Mouse (Mus musculus): ENCODE measurements around the gene C4bp. TPM values are rescaled to one million over a fixed set of nuclear protein-coding genes. Genes with fewer than 3 reads are reported as not detected.
"Not testable (repeated sequence)": the region's sequence is repeated elsewhere in the genome, so short reads cannot be mapped to it uniquely, and the experiment has no call there.

C4bp gene
- not detected for total RNA-seq (2021)
- long read RNA-seq, experiment 1 = 0 reads
- long read RNA-seq, experiment 2 = 0 reads

DNA sequence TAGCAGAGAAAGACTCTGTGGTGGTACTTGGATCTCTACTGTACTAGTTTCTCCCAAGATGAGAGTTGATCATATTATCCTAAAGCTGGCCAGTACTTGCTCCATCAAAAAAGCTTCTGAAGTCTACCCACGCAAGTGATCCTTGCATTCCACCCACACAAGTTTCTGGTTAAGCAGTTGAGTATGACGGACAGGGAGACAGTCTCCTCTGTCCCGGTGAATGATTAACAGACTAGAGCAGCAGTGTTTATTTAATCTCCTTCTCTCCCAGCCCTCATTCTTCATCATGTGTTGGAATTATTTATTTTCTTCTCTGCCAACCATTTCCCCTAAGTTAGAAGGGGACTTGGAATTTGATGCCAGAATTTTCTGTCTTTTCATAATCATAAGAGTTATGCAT, at the start of gene C4bp:
C4bp (minus strand) TSS at position 179 of the 400 bp plus-strand sequence.
- no peak for DNase-seq
- intact Hi-C loops (cut with DNase I) = no loop called here

GRCm38 (mm10) chr1:130710283-130711080, 49.0 kb upstream of the C4bp start:
- intact Hi-C loops (cut with DNase I) = no loop called here
- no peak for DNase-seq

- DNase-seq = no peak
- intact Hi-C loops (cut with DNase I) = no loop called here
Observed at GRCm38 (mm10) chr1:130703613-130704012, 42.2 kb upstream of the C4bp start.

- intact Hi-C loops (cut with DNase I) = no loop called here
- no peak for DNase-seq
Observed at GRCm38 (mm10) chr1:130701976-130702375, 40.5 kb upstream of the C4bp start.

DNA sequence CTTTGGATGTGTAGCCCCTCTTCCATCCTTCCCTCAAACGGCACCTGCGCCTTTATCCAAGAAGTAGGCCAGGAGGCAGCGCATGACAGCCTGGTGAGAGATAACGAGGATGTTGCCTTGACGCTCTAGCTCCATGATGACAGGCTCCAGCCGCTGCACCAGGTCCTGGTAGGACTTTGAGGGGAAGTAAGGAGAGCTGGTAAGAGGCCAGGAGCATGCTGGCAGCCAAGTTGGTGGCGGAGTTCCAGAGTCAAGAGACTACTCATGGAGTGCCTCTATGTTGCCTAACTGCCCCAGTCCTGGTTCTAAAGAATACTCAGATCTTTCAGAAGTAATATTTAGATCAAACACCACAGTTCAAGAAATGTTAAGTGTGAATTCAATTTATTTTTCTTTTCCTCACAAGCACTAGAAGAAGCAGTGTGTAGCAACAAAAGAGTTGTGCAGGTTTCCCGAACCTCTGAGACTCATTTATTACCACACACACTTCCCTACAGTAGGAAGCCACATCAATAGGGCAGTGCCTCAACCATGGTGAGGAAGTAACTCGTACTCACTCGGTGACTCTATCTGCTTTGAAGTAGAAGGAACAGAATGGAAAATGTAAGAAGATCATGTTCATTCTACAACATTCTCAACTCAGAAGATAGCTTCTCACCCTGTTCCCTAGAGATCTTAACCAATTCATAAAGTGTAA, 38.7 kb upstream of the C4bp start:
- DNase-seq = peak; percentile 71 to 85
- intact Hi-C loops (cut with DNase I) = no loop called here

DNA sequence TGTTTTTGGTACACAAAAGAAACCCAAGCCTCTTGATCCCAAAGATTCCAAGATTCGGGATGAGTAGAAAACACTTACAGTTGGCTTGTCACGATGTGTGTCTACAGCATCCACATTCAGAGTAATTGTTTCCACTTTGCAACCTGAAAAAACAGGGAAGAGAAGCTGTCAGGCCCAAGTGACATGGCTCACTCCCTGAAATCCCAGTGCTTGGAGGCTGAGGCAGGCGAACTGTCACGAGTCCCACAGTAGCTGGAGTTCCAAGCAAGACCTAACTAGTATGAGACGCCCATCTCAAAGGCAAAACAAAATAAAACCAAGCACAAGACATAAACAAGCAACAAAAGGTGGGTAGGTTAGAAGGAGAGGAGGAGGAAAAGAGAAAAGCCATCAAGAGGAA, 37.2 kb upstream of the C4bp start:
- intact Hi-C loops (cut with DNase I) = no loop called here

DNA sequence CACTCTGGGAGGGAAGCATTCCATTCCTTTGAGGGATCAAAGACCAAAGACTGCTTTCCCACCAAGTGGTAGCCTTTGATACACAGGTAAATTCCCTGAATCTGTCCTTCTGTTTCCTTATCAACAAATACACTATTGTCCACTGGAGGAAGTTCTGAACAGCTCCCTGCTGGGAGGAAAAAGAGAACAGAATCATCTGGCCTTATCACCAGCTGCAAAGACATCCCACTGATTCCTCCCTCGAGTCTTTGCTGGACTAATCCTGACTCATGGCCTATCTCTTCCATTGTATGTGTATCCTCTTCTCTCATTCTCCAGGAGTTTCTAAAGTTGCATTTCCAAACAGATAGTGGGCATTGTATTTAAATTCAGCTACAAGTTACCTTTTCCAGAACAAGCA, 22.5 kb upstream of the C4bp start:
- DNase-seq = no peak
- intact Hi-C loops (cut with DNase I) = no loop called here

More for the DNA sequence above, 37.2 kb upstream of the C4bp start:
- no peak for DNase-seq

DNA sequence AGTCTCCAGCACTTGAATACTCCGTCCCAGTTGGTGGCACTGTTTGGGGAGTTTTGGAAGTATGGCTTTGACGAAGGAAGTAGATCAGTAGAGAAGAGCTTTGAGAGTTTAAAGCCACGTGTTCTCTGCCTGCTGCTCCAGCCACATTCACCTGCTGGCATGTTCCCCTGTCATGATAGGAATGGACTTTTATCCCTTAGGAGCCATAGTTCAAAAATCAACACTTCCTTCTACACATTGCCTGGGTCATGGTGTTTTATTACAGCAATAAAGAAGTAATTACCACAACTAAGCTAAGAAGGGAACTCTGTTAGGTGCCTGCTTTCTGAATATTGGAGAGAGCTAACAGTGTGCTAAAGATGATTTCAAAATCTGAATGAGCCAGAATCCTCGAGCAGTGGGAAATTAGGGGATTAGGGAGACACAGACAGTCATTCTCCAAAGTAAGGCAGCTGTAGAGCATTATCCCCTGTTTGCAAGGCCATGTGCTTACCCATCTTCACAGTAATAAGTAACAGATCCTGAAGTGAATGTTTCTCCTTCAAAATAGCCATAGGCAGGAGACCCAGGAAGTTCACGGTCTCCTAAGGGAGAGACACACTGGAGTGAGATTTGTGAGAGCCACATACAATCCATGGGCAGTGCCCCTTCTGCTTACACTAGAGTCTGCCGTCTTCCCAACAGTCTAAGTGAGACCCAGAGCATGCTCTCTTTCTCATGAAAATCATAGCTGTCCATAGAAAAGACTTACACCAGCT, 20.4 kb upstream of the C4bp start:
- intact Hi-C loops (cut with DNase I) = no loop called here
- DNase-seq = no peak

GRCm38 (mm10) chr1:130681075-130681474, 19.6 kb upstream of the C4bp start:
- DNase-seq = no peak
- intact Hi-C loops (cut with DNase I) = no loop called here

DNA sequence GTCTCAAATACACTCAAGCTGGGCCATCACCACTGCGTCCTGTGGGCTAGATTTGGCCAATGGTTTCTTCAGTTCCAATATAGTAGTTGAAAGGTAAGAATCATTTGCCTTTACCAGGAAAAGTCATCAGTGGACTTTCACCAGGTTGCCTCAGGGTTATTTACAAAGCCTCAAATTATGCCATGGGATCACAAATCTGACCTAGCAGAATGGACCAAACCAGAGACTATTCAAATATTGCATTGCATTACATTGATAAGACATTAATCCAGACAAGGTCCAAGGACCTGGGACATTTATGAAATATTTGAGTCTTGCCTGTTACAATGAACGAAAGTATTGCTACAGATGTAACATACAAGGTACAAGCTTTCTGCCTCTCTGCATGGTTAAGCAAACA, 17.1 kb upstream of the C4bp start:
- DNase-seq = no peak
- intact Hi-C loops (cut with DNase I) = no loop called here

- intact Hi-C loops (cut with DNase I); DNase-seq: not testable (repeated sequence)
Observed at GRCm38 (mm10) chr1:130663576-130663975, 2.1 kb upstream of the C4bp start.

- intact Hi-C loops (cut with DNase I); DNase-seq: not testable (repeated sequence)
Observed at GRCm38 (mm10) chr1:130659641-130660040, 1.8 kb downstream of the C4bp start.

- intact Hi-C loops (cut with DNase I) = no loop called here
- no peak for DNase-seq
Observed at GRCm38 (mm10) chr1:130644103-130644502, 17.3 kb downstream of the C4bp start.

DNA sequence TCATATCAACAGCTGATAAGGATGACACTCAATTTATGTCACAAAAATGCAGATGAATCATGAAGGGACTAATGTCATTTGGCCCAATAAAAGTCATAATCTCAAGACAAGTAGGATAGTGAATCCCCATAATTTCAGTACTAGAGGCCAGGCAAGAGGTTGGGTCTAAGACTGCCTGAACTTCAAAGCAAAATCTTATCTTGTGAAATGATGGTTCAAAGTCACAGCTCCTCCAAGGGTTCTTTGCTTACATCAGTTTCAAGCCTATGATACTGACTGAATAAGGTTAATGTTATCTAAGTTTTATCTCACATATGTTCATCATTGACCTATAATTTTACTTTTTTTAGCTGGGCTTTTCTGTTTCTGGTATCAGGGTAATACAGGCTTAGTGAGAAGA, 20.5 kb downstream of the C4bp start:
- DNase-seq = no peak
- intact Hi-C loops (cut with DNase I) = no loop called here

- intact Hi-C loops (cut with DNase I) = loop anchor here (2.0 to 5.0 kb wide), 2 partner anchors 57 to 85 kb away; no protein-coding TSS in a partner anchor
- peak; percentile 76 to 84 for DNase-seq
Observed at GRCm38 (mm10) chr1:130633761-130634410, 27.5 kb downstream of the C4bp start.

DNA sequence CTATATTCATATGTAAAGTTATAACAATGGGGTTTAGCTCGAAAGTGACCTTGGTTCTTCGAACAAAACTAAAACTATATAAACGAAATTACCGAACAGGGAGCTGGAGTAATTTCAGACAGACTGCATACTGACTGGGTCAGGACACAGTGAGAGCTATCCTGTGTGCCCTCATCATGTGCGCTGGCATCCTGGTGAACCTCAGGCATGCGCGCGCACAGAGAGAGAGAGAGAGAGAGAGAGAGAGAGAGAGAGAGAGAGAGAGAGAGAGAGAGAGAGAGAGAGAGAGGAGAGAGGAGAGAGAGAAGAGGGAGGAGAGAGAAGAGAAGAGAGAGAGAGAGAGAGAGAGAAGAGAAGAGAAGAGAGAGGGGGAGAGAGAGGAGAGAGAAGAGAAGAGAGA, 28.1 kb downstream of the C4bp start:
- no peak for DNase-seq
- intact Hi-C loops (cut with DNase I) = loop anchor here (5.0 kb wide), 1 partner anchor 56 kb away; no protein-coding TSS in a partner anchor

GRCm38 (mm10) chr1:130629521-130629920, 31.9 kb downstream of the C4bp start, which contains the start of gene Zp3r:
Gene Zp3r (minus strand): TSS chr1:130629621.
- no peak for DNase-seq

DNA sequence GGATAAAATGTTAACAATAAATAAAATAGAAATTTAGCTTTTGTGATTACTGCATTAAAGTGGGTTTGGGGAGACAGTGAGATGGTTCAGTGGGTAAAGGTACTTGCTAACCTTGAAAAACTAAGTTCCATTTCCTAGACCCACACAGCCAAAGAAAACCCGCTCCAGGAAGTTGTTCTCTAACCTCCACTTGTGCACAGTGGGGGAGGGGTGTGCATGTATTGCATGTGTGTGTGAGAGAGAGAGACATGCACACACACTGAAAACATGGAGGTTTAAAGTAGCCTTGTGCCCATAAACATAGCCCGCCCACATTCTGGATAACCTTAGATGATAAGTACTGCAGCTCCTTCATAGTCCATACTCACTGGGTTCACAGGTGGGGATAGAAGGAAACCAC, 65.1 kb downstream of the C4bp start:
- intact Hi-C loops (cut with DNase I) = no loop called here
- no peak for DNase-seq

More at GRCm38 (mm10) chr1:130629521-130629920, 31.9 kb downstream of the C4bp start, which contains the start of gene Zp3r:
- intact Hi-C loops (cut with DNase I) = no loop called here

GRCm38 (mm10) chr1:130588659-130589058, 72.8 kb downstream of the C4bp start:
- DNase-seq = peak; percentile 42 to 44
- intact Hi-C loops (cut with DNase I) = no loop called here

Data from heart, postnatal 14 days (tissue).